Mouse (Mus musculus): ENCODE data around the gene Zfp574. TPM values are rescaled to one million over a fixed set of nuclear protein-coding genes. Genes with fewer than 3 reads are reported as not detected.
"Not testable (repeated sequence)": the region's sequence is repeated elsewhere in the genome, so short reads cannot be mapped to it uniquely, and the experiment has no call there.

The Zfp574 gene
- 30.0 TPM for polyA plus RNA-seq (2021)

GRCm38 (mm10) chr7:25071979-25072715, at the start of gene Zfp574, which contains the start of gene Grik5:
Gene Zfp574, plus strand, starts transcription at chr7:25072567.
Gene Grik5, minus strand, starts transcription at chr7:25072346.
- ATAC-seq (no peak), DNase-seq (ENCODE audit: low read depth, low spot score) (no peak)
- POLR2A ChIA-PET: no interaction called here
- TF ChIP-seq CTCF (IDR thresholded peaks at IDR 0.05): no peak
- H3K27me3 ChIP-seq: no peaks in the 10 kb centered on the region
- CTCF ChIA-PET: no interaction called here
- in situ Hi-C loops (cut with MboI; ENCODE audit: low pct_unique_long_range_greater_than_20kb): no loop called here

DNA sequence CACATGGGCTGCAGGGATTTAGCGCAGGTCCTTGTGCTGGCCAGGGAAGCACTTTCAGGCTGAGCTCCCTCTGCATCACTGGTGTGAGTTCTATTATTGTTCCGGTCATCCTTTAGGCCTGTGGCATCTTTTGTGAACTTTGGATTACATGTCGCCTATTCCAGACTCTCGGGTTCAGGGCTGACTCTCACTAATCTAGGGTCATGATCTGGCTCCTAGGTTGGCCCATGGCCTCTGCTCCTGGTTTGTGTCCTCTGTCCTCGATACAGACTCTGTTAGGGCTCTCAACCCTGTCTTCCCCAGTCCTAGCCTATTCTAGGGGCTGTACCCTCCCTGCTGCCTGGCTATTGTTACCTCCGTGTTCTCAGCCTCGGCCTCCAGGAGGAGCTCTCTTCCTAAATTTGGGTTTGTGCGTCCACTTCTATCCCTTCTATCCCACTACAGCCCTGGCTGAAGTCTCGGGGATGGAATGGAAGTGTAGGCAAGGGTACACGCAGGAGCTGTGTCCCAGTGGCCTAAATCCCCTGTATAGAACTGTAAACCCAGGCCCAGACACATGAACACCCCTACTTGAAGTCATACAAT, 46.4 kb upstream of the Zfp574 start:
- POLR2A ChIA-PET: no interaction called here
- CTCF ChIA-PET: interaction anchor here (0.9 kb wide), 2 partner anchors 9 to 68 kb away, joined by 3 to 4 read pairs; no protein-coding TSS in a partner anchor
- in situ Hi-C loops (cut with MboI; ENCODE audit: low pct_unique_long_range_greater_than_20kb): no loop called here
- no peak for TF ChIP-seq CTCF (IDR thresholded peaks at IDR 0.05)
- DNase-seq (ENCODE audit: low read depth, low spot score): no peak
- ATAC-seq: no peak
- H3K27me3 ChIP-seq: no peaks in the 10 kb centered on the region

DNA sequence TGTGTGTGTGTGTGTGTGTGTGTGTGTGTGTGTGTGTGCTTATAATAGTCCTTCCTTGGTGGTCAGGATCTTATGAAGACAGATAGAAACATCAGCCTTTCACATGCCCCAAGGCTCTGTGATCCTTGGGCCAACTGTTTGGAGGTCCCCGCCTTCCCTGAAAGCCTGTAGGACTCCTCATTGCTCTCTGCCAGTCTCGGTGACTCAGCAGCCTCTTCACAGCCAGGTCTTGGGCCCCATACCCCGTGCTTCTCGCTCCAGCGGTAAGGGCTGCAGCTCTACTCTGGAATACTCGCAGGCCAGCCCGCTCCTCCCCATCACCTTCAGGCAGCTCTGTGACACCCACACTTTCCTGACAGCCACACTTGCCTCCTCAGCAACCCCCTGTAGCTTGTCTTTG, 45.9 kb upstream of the Zfp574 start:
- in situ Hi-C loops (cut with MboI; ENCODE audit: low pct_unique_long_range_greater_than_20kb): no loop called here
- ATAC-seq: no peak
- ChIA-PET CTCF (no interaction called here), POLR2A (no interaction called here)
- no peaks in the 10 kb centered on the region for H3K27me3 ChIP-seq
- DNase-seq (ENCODE audit: low read depth, low spot score): no peak
- no peak for TF ChIP-seq CTCF (IDR thresholded peaks at IDR 0.05)

- in situ Hi-C loops (cut with MboI; ENCODE audit: low pct_unique_long_range_greater_than_20kb): no loop called here
Measured at GRCm38 (mm10) chr7:25030032-25030753, 42.2 kb upstream of the Zfp574 start.

DNA sequence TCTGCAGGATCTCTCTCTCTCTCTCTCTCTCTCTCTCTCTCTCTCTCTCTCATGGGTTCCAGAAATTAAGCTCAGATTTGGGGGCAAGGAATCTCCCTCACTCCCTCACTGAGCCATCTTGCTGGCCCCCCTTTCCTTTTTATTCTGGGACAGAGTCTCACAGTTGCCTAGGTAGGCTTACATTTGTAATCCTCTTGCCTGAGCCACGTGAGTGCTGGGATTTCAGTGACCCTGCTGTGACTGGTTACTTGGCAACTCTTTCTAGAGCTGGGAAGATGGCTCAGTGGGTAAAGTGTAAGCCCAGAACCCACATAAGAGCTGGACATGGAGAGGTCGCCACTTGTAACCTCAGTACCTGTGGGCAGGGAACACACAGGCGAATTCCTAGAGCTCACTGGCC, 40.8 kb upstream of the Zfp574 start:
- in situ Hi-C loops (cut with MboI; ENCODE audit: low pct_unique_long_range_greater_than_20kb): no loop called here
- POLR2A ChIA-PET: no interaction called here
- ATAC-seq (no peak), DNase-seq (ENCODE audit: low read depth, low spot score) (no peak)
- no peak for TF ChIP-seq CTCF (IDR thresholded peaks at IDR 0.05)
- CTCF ChIA-PET: interaction anchor here (1.4 to 1.8 kb wide), 2 partner anchors 22 to 62 kb away, joined by 4 to 6 read pairs; no protein-coding TSS in a partner anchor
- no peaks in the 10 kb centered on the region for H3K27me3 ChIP-seq

More at GRCm38 (mm10) chr7:25030032-25030753, 42.2 kb upstream of the Zfp574 start:
- no peak for DNase-seq (ENCODE audit: low read depth, low spot score)
- CTCF ChIA-PET: interaction anchor here (1.4 to 1.8 kb wide), 2 partner anchors 23 to 64 kb away, joined by 4 to 6 read pairs; no protein-coding TSS in a partner anchor
- no peak for ATAC-seq
- TF ChIP-seq CTCF (IDR thresholded peaks at IDR 0.05): peak; percentile 91
- POLR2A ChIA-PET: no interaction called here
- H3K27me3 ChIP-seq: no peaks in the 10 kb centered on the region

- ATAC-seq: no peak
- CTCF ChIA-PET: interaction anchor here (2.2 to 2.3 kb wide), 2 partner anchors 12 to 45 kb away, joined by 6 to 7 read pairs; no protein-coding TSS in a partner anchor
- no peaks in the 10 kb centered on the region for H3K27me3 ChIP-seq
- POLR2A ChIA-PET: no interaction called here
- in situ Hi-C loops (cut with MboI; ENCODE audit: low pct_unique_long_range_greater_than_20kb): no loop called here
- no peak for TF ChIP-seq CTCF (IDR thresholded peaks at IDR 0.05)
- DNase-seq (ENCODE audit: low read depth, low spot score): no peak
Measured at GRCm38 (mm10) chr7:25034796-25035195, 37.6 kb upstream of the Zfp574 start.

GRCm38 (mm10) chr7:25035916-25036315, 36.5 kb upstream of the Zfp574 start:
- ChIA-PET CTCF (interaction anchor here (1.3 to 2.2 kb wide), 2 partner anchors 11 to 15 kb away, joined by 5 to 7 read pairs; no protein-coding TSS in a partner anchor), POLR2A (interaction anchor here (1.2 kb wide), 1 partner anchor 24 kb away, joined by 3 read pairs; no protein-coding TSS in a partner anchor)
- no peaks in the 10 kb centered on the region for H3K27me3 ChIP-seq
- in situ Hi-C loops (cut with MboI; ENCODE audit: low pct_unique_long_range_greater_than_20kb): no loop called here
- peak; percentile 91 for TF ChIP-seq CTCF (IDR thresholded peaks at IDR 0.05)
- ATAC-seq (no peak), DNase-seq (ENCODE audit: low read depth, low spot score) (no peak)

DNA sequence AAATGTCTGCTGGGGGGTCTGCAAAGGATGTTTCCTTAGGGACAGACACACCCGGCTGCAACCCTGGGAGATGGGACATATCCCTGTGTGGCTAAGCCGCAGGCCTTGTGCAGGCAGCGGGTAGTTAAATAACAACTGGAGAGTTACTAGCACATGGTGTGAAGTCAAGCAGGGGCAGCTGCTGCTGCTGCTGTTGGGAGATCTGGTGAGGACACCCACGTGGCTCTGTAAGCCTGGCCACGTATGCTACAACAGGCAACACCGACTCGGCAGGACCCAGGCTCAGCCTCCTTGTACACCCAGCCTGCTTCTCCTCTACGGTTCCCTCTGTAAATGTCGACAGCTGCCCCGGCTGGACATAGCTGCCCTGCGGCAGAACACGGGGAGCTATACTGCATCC, 30.4 kb upstream of the Zfp574 start:
- CTCF ChIA-PET: interaction anchor here (1.2 kb wide), 1 partner anchor 11 kb away, joined by 3 read pairs; no protein-coding TSS in a partner anchor
- ATAC-seq (no peak), DNase-seq (ENCODE audit: low read depth, low spot score) (no peak)
- H3K27me3 ChIP-seq: no peaks in the 10 kb centered on the region
- in situ Hi-C loops (cut with MboI; ENCODE audit: low pct_unique_long_range_greater_than_20kb): no loop called here
- POLR2A ChIA-PET: no interaction called here
- TF ChIP-seq CTCF (IDR thresholded peaks at IDR 0.05): no peak

- ATAC-seq; DNase-seq (ENCODE audit: low read depth, low spot score); H3K27me3 ChIP-seq; CTCF ChIA-PET; in situ Hi-C loops (cut with MboI; ENCODE audit: low pct_unique_long_range_greater_than_20kb); POLR2A ChIA-PET: not testable (repeated sequence)
Measured at GRCm38 (mm10) chr7:25044599-25044998, 27.8 kb upstream of the Zfp574 start.

- no peak for ATAC-seq
- H3K27me3 ChIP-seq: no peaks in the 10 kb centered on the region
- ChIA-PET CTCF (interaction anchor here (0.8 to 1.6 kb wide), 3 partner anchors 8 to 14 kb away, joined by 3 to 7 read pairs (median 5); no protein-coding TSS in a partner anchor), POLR2A (interaction anchor here (0.7 to 1.2 kb wide), 2 partner anchors 8 to 9 kb away, joined by 3 to 4 read pairs; no protein-coding TSS in a partner anchor)
- DNase-seq (ENCODE audit: low read depth, low spot score): no peak
- no peak for TF ChIP-seq CTCF (IDR thresholded peaks at IDR 0.05)
- in situ Hi-C loops (cut with MboI; ENCODE audit: low pct_unique_long_range_greater_than_20kb): no loop called here
Measured at GRCm38 (mm10) chr7:25047363-25047762, 25.0 kb upstream of the Zfp574 start.

All from Patski (cell line).